Mouse (Mus musculus) midbrain, embryonic 14.5 days (tissue): ENCODE results near the gene Etfdh. TPM values are rescaled to one million over a fixed set of nuclear protein-coding genes. Genes with fewer than 3 reads are reported as not detected.
A peak's percentile ranks its signal among the peaks of the same experiment; 100 is the strongest.
"Not testable (repeated sequence)": the region's sequence is repeated elsewhere in the genome, so short reads cannot be mapped to it uniquely, and the experiment has no call there.

Experiments
- ATAC-seq: fragments of 200-750 bp; cut with Nextera tagmentation; 2 replicates; pipeline ENCODE4 v1.8.0; 2017; ENCODE audit warnings: moderate number of reproducible peaks, moderate library complexity; ENCODE audit not compliant: low FRiP score, low TSS enrichment
- DNase-seq: peaks from one replicate; pipeline ENCODE4 v3.0.0-alpha.2; 2015
- H3K27ac ChIP-seq: fragments of 300-500 bp; sonication (generic); replicated peaks from 2 replicates; pipeline ENCODE4 v1.5.1; 2014; ENCODE audit warnings: mild to moderate bottlenecking, low read depth, low read length, moderate library complexity
- H3K27me3 ChIP-seq: fragments of 300-500 bp; sonication (generic); 2 replicates; pipeline ENCODE4 v1.6.1; 2014; ENCODE audit warnings: low read length, control low read depth, mixed read lengths; ENCODE audit not compliant: control insufficient read depth, insufficient read depth
- H3K36me3 ChIP-seq: fragments of 300-500 bp; sonication (generic); 2 replicates; pipeline ENCODE4 v1.6.1; 2014; ENCODE audit warnings: low read length, control low read depth; ENCODE audit not compliant: control insufficient read depth, insufficient read depth
- H3K4me1 ChIP-seq: fragments of 300-500 bp; sonication (generic); 2 replicates; pipeline ENCODE4 v1.6.1; 2014; ENCODE audit warnings: mild to moderate bottlenecking, antibody characterized with exemption, low read length, control low read depth; ENCODE audit not compliant: control insufficient read depth, insufficient read depth
- H3K4me2 ChIP-seq: fragments of 300-500 bp; sonication (generic); 2 replicates; pipeline ENCODE4 v1.6.1; 2014; ENCODE audit warnings: mild to moderate bottlenecking, low read length, moderate library complexity
- H3K4me3 ChIP-seq: fragments of 300-500 bp; sonication (generic); replicated peaks from 2 replicates; pipeline ENCODE4 v1.5.1; 2014; ENCODE audit warnings: low read depth, low read length
- H3K9ac ChIP-seq: fragments of 300-500 bp; sonication (generic); replicated peaks from 2 replicates; pipeline ENCODE4 v1.6.1; 2014; ENCODE audit warnings: mild to moderate bottlenecking, low read length, moderate library complexity
- H3K9me3 ChIP-seq: fragments of 300-500 bp; sonication (generic); 2 replicates; pipeline ENCODE4 v1.6.1; 2016; ENCODE audit warnings: low read length, control low read depth, mixed read lengths; ENCODE audit not compliant: control insufficient read depth
- WGBS: fragments of 180-500 bp; shearing (Covaris S2); extraction: QIAGEN DNeasy Blood & Tissue Kit; methylation state at CpG from one replicate; pipeline ENCODE4 v1.1.7; 2014; 5-methylcytosine and 5-hydroxymethylcytosine counted together
- polyA plus RNA-seq: library from polyadenylated mRNA; unstranded; fragments of >200 nt; fragmentation: Nextera tagmentation; extraction: Ambion mirVana; gene quantifications from 2 replicates; pipeline ENCODE4 v1.2.1, GENCODE M21; 2014

The Etfdh gene
- polyA plus RNA-seq, 1 experiment from 2014 or later, result 44.7 TPM

GRCm38 (mm10) chr3:79574336-79574735 lies 55.0 kb downstream of the Etfdh start:
- no peak overlapping the region for H3K27ac ChIP-seq
- no peaks in the 10 kb centered on the region for H3K27me3 ChIP-seq
- WGBS, result 79% methylated on average over 3 of the region's 3 CpGs
- H3K4me1 ChIP-seq, result 0 out of 2 replicates have a peak, but pooled peaks cover 4% of the 10 kb centered on the region
- no peak for ATAC-seq
- DNase-seq, result no peak
- no peak overlapping the region for H3K9ac ChIP-seq
- H3K9me3 ChIP-seq, result no peaks in the 10 kb centered on the region
- no peak overlapping the region for H3K4me2 ChIP-seq
- no peaks in the 10 kb centered on the region for H3K36me3 ChIP-seq
- no peak overlapping the region for H3K4me3 ChIP-seq

DNA sequence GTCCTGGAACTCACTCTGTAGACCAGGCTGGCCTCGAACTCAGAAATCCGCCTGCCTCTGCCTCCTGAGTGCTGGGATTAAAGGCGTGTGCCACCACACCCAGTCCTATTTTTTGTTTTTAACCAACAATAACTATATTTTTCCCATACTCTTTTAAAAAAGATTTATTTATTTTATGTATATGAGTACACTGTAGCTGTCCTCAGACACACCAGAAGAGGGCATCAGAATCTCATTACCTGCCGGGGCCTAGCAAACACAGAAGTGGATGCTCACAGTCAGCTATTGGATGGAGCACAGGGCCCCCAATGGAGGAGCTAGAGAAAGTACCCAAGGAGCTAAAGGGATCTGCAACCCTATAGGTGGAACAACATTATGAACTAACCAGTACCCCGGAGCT lies 55.9 kb downstream of the Etfdh start:
- not testable (repeated sequence) for DNase-seq, H3K4me3 ChIP-seq, H3K9ac ChIP-seq, H3K9me3 ChIP-seq, H3K36me3 ChIP-seq, H3K27me3 ChIP-seq, H3K4me2 ChIP-seq, ATAC-seq, H3K4me1 ChIP-seq, H3K27ac ChIP-seq
- 96% methylated on average over 5 of the region's 5 CpGs for WGBS

- Histone ChIP-seq H3K4me1 (0 out of 2 replicates have a peak, but pooled peaks cover 4% of the 10 kb centered on the region), H3K36me3 (no peaks in the 10 kb centered on the region), H3K27me3 (no peaks in the 10 kb centered on the region), H3K9me3 (no peaks in the 10 kb centered on the region), H3K4me2 (no peak overlapping the region), H3K27ac (no peak overlapping the region), H3K4me3 (no peak overlapping the region), H3K9ac (no peak overlapping the region)
- no peak for ATAC-seq
- 82% methylated on average over 3 of the region's 3 CpGs for WGBS
- no peak for DNase-seq
These were observed 56.9 kb downstream of the Etfdh start for GRCm38 (mm10) chr3:79572399-79572798.

DNA sequence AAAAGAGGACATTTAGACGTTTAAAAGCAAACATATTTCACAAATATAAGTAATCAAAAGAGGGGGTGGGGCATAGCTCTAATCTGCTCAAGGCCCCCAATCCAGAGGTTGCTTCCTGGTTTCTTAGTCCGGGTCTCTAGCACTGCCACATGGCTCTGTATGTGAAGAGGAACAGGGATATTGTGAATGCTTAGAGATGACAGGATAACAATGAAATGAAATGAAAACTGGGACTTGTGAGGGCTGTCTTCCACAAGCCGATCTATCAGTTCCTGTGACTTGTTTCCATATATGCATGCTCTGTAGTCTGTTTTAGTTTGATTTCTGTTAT lies 60.0 kb downstream of the Etfdh start:
- ATAC-seq, result no peak
- Histone ChIP-seq H3K4me1 (peaks cover 12% of the 10 kb centered on the region), H3K27ac (no peak overlapping the region), H3K9ac (no peak overlapping the region), H3K4me3 (no peak overlapping the region), H3K27me3 (no peaks in the 10 kb centered on the region), H3K36me3 (no peaks in the 10 kb centered on the region), H3K4me2 (no peak overlapping the region), H3K9me3 (no peaks in the 10 kb centered on the region)
- DNase-seq, result no peak
- 90% methylated on average over 3 of the region's 3 CpGs for WGBS

GRCm38 (mm10) chr3:79568629-79569350 lies 60.5 kb downstream of the Etfdh start:
- no peak for ATAC-seq
- WGBS, result 87% methylated on average over 16 of the region's 16 CpGs
- Histone ChIP-seq H3K9me3 (no peaks in the 10 kb centered on the region), H3K36me3 (no peaks in the 10 kb centered on the region), H3K27me3 (no peaks in the 10 kb centered on the region), H3K9ac (no peak overlapping the region), H3K4me1 (peaks cover 12% of the 10 kb centered on the region), H3K4me2 (peak overlapping the region; percentile 86), H3K4me3 (no peak overlapping the region), H3K27ac (no peak overlapping the region)
- DNase-seq, result no peak

- Histone ChIP-seq H3K9me3 (no peaks in the 10 kb centered on the region), H3K4me2 (peak within 1 kb of the TSS; percentile 86)
- under 1% methylated on average over 55 of the region's 55 CpGs for WGBS
These were observed 61.5 kb downstream of the Etfdh start, which contains the start of gene Fnip2 for GRCm38 (mm10) chr3:79567703-79568362. Gene Fnip2 (minus strand): TSS chr3:79567796.

DNA sequence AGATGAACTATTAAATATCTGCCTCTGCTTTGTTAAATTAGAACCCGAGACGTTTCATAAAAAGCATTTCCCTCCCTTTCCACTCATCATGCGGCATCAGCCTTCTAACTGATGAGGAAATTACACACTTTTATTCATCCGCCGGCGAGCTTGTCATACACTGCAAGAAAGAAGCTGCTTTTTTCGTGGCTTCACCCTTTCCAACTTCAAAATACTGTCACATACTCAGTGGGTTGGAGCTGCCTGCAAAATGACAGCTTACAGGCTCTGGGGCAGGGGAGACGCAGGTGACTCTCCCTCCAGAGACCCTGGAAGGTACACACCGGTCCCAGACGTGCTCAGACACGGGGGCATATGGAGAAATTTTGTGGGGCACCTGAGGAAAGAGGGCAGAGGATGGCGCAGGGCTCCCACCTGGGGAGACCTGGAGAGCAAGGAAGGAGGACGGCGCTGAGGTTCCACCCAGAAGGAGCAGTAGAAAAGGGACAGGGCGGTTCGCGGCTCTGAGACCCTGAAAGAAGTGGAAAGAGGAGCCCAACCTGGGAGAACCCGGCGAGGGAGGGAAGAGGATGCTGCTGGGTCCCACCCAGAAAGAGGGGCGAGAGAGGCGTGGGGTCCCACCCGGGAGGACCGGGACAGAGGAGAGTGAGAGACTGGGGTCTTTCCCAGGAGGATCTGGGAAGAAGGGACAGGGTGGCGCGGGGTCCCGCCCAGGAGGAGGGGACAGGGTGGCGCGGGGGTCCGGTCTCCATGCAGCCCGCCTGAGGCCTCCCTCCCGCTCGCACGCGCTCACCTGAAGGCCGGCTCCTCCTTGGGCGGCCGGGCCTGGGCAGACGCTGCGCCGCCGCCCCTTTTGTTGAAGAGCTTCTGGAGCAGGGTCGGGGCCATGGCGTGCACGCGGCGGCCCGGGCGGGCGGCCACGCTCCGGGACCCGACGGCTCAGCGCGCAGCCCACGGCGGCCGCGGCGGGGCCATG lies 62.3 kb downstream of the Etfdh start:
- no peaks in the 10 kb centered on the region for H3K9me3 ChIP-seq
- peak overlapping the region; percentile 76 for H3K4me3 ChIP-seq
- H3K36me3 ChIP-seq, result no peaks in the 10 kb centered on the region
- ATAC-seq (peak; percentile 62), DNase-seq (peak; percentile 53)
- 2% methylated on average over 60 of the region's 60 CpGs for WGBS
- peaks cover 12% of the 10 kb centered on the region for H3K4me1 ChIP-seq
- peak overlapping the region; percentile 84 for H3K9ac ChIP-seq
- peak overlapping the region; percentile 86 for H3K4me2 ChIP-seq
- H3K27me3 ChIP-seq, result no peaks in the 10 kb centered on the region
- H3K27ac ChIP-seq, result peak overlapping the region; percentile 84

More at GRCm38 (mm10) chr3:79567703-79568362, 61.5 kb downstream of the Etfdh start, which contains the start of gene Fnip2:
- DNase-seq (peak; percentile 95), ATAC-seq (peak; percentile 95)
- Histone ChIP-seq H3K9ac (peak within 1 kb of the TSS; percentile 84), H3K27ac (peak within 1 kb of the TSS; percentile 84), H3K4me3 (peak within 1 kb of the TSS; percentile 76), H3K4me1 (peaks cover 12% of the 10 kb centered on the region), H3K27me3 (no peaks in the 10 kb centered on the region), H3K36me3 (no peaks in the 10 kb centered on the region)

GRCm38 (mm10) chr3:79564875-79565606 lies 64.3 kb downstream of the Etfdh start:
- Histone ChIP-seq H3K4me3 (no peak overlapping the region), H3K27me3 (no peaks in the 10 kb centered on the region), H3K4me2 (no peak overlapping the region), H3K4me1 (peaks cover 12% of the 10 kb centered on the region), H3K36me3 (no peaks in the 10 kb centered on the region), H3K9ac (no peak overlapping the region), H3K9me3 (no peaks in the 10 kb centered on the region), H3K27ac (no peak overlapping the region)
- WGBS, result 86% methylated on average over 10 of the region's 10 CpGs
- ATAC-seq (no peak), DNase-seq (no peak)
